Mouse (Mus musculus) frontal cortex, postnatal 10 days (tissue): ENCODE measurements around the gene Tctex1d2.
"Not testable (repeated sequence)": the region's sequence is repeated elsewhere in the genome, so short reads cannot be mapped to it uniquely, and the experiment has no call there.

Experiments used
- DNase-seq, 2 experiments: peaks; one replicate each; pipeline ENCODE4 v3.0.0; 2022; ENCODE audit warnings: low spot score in 2 of 2, mixed read lengths in 1 of 2

Gene Tctex1d2

DNA sequence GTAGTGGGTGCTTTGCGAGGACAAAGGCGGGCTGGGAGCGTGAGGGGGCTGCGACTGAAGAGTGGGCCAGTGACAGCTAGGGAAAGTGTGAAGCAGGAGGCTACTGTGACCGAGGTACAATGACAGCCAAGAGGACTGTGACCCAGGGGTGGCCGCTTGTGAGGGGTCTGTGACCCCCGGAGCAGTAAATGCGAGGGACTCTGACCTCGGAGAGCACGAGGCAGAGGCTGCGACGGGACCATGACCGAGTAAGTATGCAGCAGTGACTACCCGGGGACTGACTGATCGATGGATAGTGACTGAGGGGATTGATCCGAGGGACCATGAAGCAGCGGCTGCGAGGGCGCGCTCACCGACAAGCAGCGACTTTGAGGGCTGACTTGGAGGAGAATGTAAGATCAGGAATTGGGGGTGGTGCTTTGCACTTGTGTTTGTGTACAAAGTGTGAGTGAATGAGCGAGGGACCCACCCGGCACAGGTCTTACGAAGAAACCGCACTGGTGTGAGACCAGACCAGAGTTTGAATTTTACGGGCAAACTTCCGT is 11.6 kb downstream of the Tctex1d2 start:
- DNase-seq: no peak

- DNase-seq: no peak
Measured at GRCm38 (mm10) chr16:32431926-32432325, 12.4 kb downstream of the Tctex1d2 start.

DNA sequence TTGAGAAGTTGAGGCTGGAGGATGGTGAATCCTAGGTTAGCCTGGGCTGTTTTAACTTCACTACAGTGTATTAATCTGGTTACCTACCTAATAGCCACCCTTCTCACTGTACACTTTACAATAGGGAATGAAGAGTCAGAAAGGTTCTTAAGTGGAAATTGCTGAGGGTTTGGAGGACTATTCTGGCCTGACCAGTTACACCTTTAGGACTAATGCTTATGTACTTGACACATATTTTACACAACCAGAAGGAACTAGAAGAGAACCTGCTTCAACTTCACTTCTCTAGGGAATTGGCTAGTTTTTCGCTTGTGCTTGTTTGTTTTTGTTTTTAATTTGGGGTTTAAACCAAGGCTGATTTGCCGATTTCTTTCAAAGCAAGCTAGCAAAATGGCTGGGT is 13.6 kb downstream of the Tctex1d2 start:
- no peak for DNase-seq

- no peak for DNase-seq
Measured at GRCm38 (mm10) chr16:32434066-32434465, 14.6 kb downstream of the Tctex1d2 start.

DNA sequence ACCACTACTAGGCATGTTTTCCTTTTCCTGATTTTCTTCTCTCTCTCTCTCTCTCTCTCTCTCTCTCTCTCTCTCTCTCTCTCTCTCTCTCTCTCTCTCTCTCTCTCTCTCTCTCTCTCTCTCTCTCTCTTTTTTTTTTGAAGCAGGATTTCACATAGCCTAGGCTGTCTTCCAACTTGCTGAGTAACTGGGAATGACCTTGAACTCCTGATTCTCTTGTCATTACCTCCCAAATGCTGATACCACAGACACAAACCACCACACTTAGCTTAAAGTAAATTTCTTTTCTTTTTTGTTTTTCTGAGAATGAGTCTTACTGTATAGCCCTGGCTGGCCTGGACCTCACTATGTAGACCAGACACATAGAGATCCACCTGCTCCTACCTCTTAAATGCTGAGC is 15.2 kb downstream of the Tctex1d2 start:
- DNase-seq: no peak

- no peak for DNase-seq
Measured at GRCm38 (mm10) chr16:32436657-32437056, 17.2 kb downstream of the Tctex1d2 start.

- DNase-seq: no peak
Measured at GRCm38 (mm10) chr16:32437266-32437665, 17.8 kb downstream of the Tctex1d2 start.

DNA sequence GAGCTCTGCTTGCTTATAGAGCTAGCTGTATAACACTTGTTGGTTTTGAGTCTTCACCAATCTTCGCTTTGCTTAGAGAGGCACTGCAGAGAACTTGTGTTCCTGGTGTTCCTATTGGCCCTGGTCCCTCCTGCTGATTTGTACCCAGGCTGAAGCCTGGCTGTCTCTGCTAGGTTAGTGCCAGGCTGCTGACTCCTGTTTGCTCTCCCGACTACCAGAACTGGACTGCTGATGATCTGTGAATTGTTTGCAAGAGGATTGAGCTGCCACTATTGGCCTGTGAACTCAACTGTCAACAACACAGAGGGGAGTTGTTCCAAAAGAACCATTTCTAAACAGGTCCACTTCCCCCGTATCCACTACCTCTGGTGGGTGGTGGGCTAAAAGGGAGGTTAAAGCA is 21.9 kb downstream of the Tctex1d2 start:
- DNase-seq: no peak

GRCm38 (mm10) chr16:32444615-32445014 is 25.1 kb downstream of the Tctex1d2 start:
- DNase-seq: not testable (repeated sequence)

- DNase-seq: no peak
Measured at GRCm38 (mm10) chr16:32445558-32445957, 26.1 kb downstream of the Tctex1d2 start.

- no peak for DNase-seq
Measured at GRCm38 (mm10) chr16:32446563-32447138, 27.1 kb downstream of the Tctex1d2 start.

- no peak for DNase-seq
Measured at GRCm38 (mm10) chr16:32449665-32450064, 30.2 kb downstream of the Tctex1d2 start.

DNA sequence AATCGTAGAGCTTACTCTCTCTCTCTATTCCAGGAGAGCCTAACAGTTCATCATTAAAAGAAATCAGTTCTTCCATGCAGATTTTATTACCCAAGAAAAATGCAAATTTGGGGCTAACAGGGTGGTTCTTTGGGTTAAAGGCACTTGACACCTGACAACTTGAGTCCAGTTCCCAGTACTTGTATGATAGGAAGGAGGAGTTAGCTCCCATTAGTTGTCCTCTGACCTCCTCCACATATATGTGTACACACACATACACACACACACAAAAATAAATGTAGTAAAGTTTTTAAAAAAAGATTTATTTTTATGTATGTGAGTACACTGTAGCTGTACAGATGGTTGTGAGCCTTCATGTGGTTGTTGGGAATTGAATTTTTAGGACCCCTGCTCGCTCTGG is 30.6 kb downstream of the Tctex1d2 start:
- no peak for DNase-seq

- DNase-seq: no peak
Measured at GRCm38 (mm10) chr16:32453102-32453501, 33.6 kb downstream of the Tctex1d2 start.

DNA sequence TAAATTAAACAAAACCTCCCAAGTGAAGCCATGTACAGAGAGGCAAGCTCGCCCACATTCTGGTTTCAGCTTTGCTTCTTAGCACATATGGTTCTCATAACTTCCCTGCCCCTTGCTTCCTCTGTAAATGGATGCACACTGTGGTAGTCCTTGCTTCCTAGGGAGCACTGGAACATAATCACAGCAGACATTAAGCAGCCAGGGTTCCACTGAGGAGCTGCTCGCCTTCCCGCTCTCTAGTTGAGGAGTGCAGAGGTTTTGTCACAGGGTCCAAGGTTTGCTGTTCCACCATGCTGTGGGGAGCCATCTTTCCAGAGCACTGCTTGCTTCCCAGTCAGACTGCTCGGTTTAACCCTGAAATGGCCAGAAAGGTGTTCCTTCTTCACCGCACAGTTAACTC is 35.1 kb downstream of the Tctex1d2 start:
- DNase-seq: no peak

- DNase-seq: no peak
Measured at GRCm38 (mm10) chr16:32456086-32456485, 36.6 kb downstream of the Tctex1d2 start.

DNA sequence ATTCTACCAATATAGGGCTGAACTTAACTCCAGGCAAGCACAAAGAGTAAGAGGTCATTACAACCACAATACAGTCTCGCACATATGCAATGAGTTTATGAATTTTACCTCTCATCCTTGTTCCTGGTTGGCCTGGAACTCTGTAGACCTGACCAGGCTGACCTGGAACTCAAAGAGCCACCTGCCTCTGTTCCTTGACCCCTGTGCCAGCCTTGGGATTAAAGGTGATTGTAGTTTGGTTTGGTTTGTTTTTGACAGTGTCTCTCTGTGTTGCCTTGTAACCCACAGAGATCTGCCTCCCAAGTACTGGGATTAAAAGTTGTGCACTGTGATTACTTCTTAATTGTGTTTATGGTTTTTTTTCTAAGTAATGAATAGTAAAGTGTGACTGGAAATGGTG is 37.3 kb downstream of the Tctex1d2 start:
- DNase-seq: no peak

- DNase-seq: peak; percentile 11 to 12
Measured at GRCm38 (mm10) chr16:32457589-32458386, 38.3 kb downstream of the Tctex1d2 start.

GRCm38 (mm10) chr16:32460518-32460917 is 41.0 kb downstream of the Tctex1d2 start:
- no peak for DNase-seq

DNA sequence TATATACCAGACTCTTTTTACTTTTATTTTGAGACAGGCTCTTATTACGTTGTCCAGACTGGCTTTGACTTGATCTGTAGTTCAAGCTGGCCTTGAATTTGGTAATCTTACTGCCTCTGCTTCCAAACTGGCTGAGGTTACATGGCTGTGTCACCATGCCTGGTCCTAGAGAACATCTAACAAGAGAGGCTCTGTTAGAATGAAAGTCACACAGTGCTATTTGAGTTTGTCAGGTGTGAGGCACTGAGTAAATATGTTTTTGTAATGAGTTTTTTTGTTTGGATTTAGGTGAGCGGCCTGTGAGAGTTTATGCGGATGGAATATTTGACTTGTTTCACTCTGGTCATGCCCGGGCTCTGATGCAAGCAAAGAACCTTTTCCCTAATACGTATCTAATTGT is 42.2 kb downstream of the Tctex1d2 start:
- no peak for DNase-seq

DNA sequence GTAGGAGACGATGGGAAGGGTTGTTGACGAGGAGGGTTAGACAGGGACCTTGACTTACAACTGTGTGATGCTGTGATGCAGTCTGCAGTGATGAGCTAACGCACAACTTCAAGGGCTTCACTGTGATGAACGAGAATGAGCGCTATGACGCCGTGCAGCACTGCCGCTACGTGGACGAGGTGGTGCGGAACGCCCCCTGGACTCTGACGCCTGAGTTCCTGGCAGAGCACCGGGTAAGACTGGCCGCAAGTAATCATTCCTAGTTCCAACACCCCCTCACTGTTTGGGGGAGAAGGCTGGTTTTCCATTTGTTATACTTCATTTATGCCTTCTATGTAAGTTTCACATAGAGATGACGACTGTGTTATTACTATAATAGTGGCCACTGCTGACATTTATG is 43.4 kb downstream of the Tctex1d2 start:
- no peak for DNase-seq

- no peak for DNase-seq
Measured at GRCm38 (mm10) chr16:32463426-32463825, 43.9 kb downstream of the Tctex1d2 start.

DNA sequence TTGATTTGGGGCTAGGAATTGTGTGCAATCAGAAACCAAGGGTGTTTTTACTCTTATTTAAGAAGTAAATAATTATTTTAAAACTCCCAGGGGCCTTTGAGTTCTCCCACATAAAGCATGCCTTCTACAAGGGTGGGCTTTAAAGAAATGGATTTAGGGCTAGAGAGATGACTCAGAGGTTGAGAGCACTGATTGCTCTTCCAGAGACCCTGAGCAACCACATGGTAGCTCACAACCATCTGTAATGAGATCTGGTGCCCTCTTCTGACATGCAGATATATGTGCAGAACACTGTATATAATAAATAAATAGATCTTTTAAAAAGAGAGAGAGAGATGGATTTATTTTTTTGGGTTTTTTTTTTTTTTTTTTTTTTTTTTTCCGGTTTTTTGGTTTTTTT is 45.4 kb downstream of the Tctex1d2 start:
- DNase-seq: no peak
